Mouse (Mus musculus): ENCODE data around the gene Galm.
A peak's percentile ranks its signal among the peaks of the same experiment; 100 is the strongest.
"Not testable (repeated sequence)": the region's sequence is repeated elsewhere in the genome, so short reads cannot be mapped to it uniquely, and the experiment has no call there.

The Galm gene

GRCm38 (mm10) chr17:80165741-80166140 lies 38.5 kb downstream of the Galm start:
- no peak for DNase-seq (ENCODE audit: extremely low spot score)

GRCm38 (mm10) chr17:80166346-80166745 lies 39.1 kb downstream of the Galm start:
- DNase-seq (ENCODE audit: extremely low spot score): no peak

- peak; percentile 18 for DNase-seq (ENCODE audit: extremely low spot score)
Observed at GRCm38 (mm10) chr17:80167436-80167835, 40.2 kb downstream of the Galm start.

GRCm38 (mm10) chr17:80167851-80168251 lies 40.6 kb downstream of the Galm start:
- DNase-seq (ENCODE audit: extremely low spot score): no peak

GRCm38 (mm10) chr17:80168425-80169182 lies 41.3 kb downstream of the Galm start:
- peak; percentile 46 for DNase-seq (ENCODE audit: extremely low spot score)

- no peak for DNase-seq (ENCODE audit: extremely low spot score)
Observed at GRCm38 (mm10) chr17:80169792-80170191, 42.5 kb downstream of the Galm start.

- no peak for DNase-seq (ENCODE audit: extremely low spot score)
Observed at GRCm38 (mm10) chr17:80170951-80171350, 43.7 kb downstream of the Galm start.

- no peak for DNase-seq (ENCODE audit: extremely low spot score)
Observed at GRCm38 (mm10) chr17:80171948-80172347, 44.7 kb downstream of the Galm start.

- no peak for DNase-seq (ENCODE audit: extremely low spot score)
Observed at GRCm38 (mm10) chr17:80172761-80173160, 45.5 kb downstream of the Galm start.

GRCm38 (mm10) chr17:80173708-80174107 lies 46.4 kb downstream of the Galm start:
- DNase-seq (ENCODE audit: extremely low spot score): no peak

- no peak for DNase-seq (ENCODE audit: extremely low spot score)
Observed at GRCm38 (mm10) chr17:80174146-80174545, 46.9 kb downstream of the Galm start.

- peak; percentile 14 for DNase-seq (ENCODE audit: extremely low spot score)
Observed at GRCm38 (mm10) chr17:80174699-80175385, 47.6 kb downstream of the Galm start.

GRCm38 (mm10) chr17:80175386-80175739 lies 48.1 kb downstream of the Galm start:
- DNase-seq (ENCODE audit: extremely low spot score): no peak

- no peak for DNase-seq (ENCODE audit: extremely low spot score)
Observed at GRCm38 (mm10) chr17:80175966-80176365, 48.7 kb downstream of the Galm start.

- DNase-seq (ENCODE audit: extremely low spot score): not testable (repeated sequence)
Observed at GRCm38 (mm10) chr17:80178846-80179245, 51.6 kb downstream of the Galm start.

- DNase-seq (ENCODE audit: extremely low spot score): peak; percentile 64
Observed at GRCm38 (mm10) chr17:80179959-80180358, 52.7 kb downstream of the Galm start.

- DNase-seq (ENCODE audit: extremely low spot score): no peak
Observed at GRCm38 (mm10) chr17:80180468-80180867, 53.2 kb downstream of the Galm start.

GRCm38 (mm10) chr17:80183615-80184014 lies 56.3 kb downstream of the Galm start:
- no peak for DNase-seq (ENCODE audit: extremely low spot score)

- no peak for DNase-seq (ENCODE audit: extremely low spot score)
Observed at GRCm38 (mm10) chr17:80193075-80193474, 65.8 kb downstream of the Galm start.

- DNase-seq (ENCODE audit: extremely low spot score): no peak
Observed at GRCm38 (mm10) chr17:80199160-80199778, 72.0 kb downstream of the Galm start.

GRCm38 (mm10) chr17:80205657-80206056 lies 78.4 kb downstream of the Galm start:
- DNase-seq (ENCODE audit: extremely low spot score): no peak

GRCm38 (mm10) chr17:80206301-80206670 lies 79.0 kb downstream of the Galm start:
- DNase-seq (ENCODE audit: extremely low spot score): peak; percentile 53
